Mouse (Mus musculus) megakaryocyte progenitor cell, adult 5-6 weeks (primary cell): ENCODE data around the gene Klhl9. TPM values are rescaled to one million over a fixed set of nuclear protein-coding genes. Genes with fewer than 3 reads are reported as not detected.

Experiments used
- ATAC-seq: replicated peaks from 2 replicates; pipeline ENCODE4 v1.8.0; 2016; ENCODE audit warnings: mild to moderate bottlenecking, moderate TSS enrichment, inconsistent platforms; ENCODE audit not compliant: poor library complexity
- total RNA-seq, 2 experiments: library from RNA; stranded (forward) in 1 of 2; stranded (reverse) in 1 of 2; fragments of 157-497, 149-512 nt in 1 of 2; fragments of 200-1000 nt in 1 of 2; gene quantifications; 2 replicates each; pipeline versions ENCODE4 v1.2.3 to v1.2.4; 2015 to 2017

The Klhl9 gene
- total RNA-seq, 2 experiments from 2014 or later, result 49.8 to 70.2 TPM

DNA sequence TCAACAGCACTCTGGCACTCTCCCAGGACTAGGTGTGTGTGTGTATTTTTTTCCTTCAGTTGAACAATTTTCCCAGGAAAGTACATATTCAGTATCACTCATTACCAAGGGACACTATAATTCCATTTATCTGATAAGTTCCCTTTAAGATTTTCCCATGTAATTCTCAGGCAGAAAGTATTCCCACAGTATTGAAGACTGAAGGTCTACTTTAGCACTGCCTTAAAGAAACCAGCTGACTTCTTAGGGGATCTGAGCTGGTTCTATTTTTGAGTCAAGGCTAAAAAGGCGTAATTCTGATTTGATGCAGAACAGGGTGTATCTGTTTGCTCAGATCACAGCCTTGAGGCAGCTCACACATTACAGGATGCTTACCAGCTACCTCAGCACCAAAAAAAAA, 3.5 kb downstream of the Klhl9 start:
- no peak for ATAC-seq

DNA sequence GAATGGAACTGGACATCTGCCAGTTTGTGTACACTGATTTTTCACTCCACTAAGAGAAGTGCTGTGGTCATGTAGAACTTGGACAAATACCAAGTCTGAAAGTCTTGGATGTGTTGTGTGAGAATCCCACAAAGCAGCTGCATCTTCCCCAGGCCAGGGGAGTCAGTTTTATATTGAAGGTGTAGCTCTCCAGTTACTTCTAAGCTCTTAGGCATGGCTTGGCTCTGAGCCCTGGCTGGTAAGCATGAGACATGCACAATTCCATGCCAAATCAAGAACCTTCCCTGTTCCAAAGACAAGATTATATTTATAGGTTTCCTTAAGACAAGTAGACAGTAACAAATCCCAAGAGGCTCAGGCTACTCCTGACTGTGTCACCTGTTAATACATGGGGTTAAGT, 7.2 kb downstream of the Klhl9 start:
- no peak for ATAC-seq

DNA sequence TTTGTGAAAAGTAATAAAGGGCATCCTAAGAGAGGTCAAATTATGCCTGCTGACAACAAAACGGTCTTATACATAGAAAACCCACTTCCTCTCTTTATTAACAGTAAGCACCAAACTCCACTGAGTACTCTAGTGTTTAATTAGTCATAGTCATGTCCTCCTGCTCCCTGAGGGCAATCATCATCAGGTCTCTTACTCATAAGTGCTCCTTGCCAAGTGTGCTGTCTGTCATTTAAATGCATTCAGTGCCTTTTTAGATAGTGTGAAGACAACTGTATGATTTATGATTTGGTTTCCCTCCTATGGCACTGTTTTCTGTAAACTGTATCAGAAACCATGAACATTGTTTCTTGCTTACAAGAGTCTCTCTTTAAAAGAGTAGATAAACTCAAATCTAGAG, 8.0 kb downstream of the Klhl9 start:
- ATAC-seq, result no peak

DNA sequence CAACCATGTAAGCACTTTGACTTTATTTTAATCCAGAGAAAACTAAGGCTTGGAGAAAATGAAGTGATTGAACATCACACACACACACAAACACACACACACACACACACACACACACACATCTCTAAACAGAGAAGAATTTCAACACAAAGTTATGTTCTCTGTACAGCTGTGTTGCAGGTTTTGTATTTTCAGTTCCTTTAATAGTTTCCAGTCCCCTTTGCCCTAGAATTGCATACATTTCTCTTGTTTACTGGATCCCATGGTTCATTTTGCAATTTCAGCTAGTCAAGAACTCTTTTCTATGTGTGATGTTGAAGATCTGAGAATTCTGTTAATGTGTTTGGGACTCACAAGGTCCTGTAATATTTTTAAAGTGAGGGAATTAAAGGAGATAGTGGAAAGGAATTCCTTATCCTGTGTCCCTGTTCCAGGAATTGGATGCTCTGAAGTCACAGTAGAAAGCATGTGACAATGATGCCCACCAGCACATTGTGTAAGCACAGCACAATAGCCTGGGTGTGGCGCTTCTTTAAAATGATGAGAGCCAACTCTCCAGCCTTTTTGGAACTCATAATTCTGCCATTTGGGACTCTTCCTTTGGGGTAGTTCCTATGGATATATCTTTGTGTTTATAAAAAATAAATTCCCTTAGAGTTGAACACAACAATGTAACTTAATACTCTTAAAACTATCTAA, 15.0 kb downstream of the Klhl9 start:
- peak; percentile 77 for ATAC-seq

DNA sequence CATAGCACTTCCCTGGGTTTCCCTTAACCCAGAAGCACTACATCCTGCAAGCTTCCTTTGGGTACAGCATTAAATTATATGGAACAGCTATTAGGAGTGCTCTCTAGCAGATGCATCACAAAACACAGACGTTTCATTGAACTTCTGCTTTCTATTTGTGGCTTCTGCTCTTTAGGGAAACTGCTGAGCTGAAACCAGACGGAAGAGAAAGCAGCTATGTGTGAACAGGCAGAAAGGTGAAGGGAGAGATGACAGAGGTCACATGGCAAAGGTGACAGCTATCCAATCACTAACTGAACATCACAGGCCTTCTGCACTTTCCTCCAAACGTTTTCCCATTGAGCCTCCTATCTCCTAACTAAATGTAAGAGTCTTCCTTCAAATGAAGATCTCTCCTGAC, 16.3 kb downstream of the Klhl9 start:
- peak; percentile 82 for ATAC-seq

DNA sequence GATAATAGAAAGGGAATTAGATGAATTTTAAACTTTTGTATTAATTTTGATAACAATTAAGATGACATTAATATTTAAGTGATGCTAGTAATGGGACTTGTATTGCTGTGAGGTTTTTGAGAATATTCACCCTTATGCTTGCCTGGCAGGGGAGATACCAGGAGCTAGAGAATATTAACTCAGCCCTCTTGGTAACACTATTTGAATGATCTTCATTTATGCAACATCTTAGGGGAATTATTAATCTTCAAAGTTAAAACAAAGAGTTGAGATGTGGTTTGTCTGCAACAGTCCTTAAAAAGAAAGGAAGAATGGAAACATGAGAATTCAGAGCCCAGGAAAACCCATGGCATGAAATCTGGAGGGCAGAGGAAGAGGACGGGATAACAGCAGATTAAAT, 23.0 kb downstream of the Klhl9 start:
- no peak for ATAC-seq

DNA sequence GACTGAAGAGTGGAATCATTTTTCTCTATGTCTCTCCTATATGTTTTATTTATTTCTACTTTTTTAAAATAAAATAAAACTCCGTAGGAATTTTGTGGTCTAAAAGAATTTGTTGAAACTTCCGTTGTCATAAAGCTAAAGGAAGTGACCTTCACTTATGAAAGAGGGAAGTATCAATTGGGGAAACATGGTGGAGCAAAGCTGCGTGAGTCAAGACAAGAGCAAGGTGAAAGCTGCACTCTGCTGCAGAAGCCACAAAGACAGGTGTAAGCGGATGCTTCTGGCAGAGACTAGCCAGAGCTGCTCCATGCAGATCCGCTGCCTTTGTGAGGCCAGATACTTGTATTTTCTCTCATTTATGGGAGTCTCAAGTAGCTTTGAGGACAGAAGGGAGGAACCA, 23.5 kb downstream of the Klhl9 start:
- peak; percentile 67 for ATAC-seq

DNA sequence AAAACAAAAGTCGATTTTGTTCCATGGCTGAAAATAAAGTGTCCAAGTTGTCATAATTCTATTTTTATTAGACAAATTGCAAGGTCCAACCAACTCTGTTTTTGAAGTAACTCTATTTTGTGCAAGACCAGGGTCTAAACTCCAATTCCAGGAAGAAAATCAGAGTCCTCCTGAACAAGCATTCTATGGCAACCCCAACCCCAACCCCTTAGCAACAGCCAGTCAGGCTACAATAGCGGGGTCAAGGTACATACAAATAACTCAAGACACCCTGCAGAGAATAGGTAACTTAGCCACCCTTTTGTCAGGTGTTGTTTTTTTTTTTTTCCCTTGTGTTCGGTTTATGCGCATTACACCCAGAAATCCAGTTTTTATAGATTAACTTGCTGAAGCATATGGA, 24.5 kb downstream of the Klhl9 start:
- ATAC-seq, result no peak

DNA sequence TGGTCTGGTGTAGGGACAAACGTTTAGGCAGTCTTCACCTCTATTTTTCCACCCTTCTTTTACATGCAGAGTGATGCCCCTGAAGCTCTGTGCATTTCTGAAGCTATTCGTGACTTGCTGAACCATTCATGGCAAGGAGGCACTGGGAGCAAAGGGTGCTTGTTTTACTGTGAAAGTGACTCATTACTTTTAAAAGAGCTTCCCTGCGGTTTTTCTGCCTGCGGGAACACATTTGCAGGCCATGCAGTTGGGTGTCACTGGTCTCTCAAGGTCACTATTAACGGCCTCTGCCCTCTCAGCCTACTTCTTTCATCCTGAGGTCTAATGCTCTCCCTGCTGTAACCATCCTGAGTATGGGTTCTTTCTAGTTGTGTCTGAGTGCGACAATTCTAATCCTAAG, 25.2 kb downstream of the Klhl9 start:
- no peak for ATAC-seq

DNA sequence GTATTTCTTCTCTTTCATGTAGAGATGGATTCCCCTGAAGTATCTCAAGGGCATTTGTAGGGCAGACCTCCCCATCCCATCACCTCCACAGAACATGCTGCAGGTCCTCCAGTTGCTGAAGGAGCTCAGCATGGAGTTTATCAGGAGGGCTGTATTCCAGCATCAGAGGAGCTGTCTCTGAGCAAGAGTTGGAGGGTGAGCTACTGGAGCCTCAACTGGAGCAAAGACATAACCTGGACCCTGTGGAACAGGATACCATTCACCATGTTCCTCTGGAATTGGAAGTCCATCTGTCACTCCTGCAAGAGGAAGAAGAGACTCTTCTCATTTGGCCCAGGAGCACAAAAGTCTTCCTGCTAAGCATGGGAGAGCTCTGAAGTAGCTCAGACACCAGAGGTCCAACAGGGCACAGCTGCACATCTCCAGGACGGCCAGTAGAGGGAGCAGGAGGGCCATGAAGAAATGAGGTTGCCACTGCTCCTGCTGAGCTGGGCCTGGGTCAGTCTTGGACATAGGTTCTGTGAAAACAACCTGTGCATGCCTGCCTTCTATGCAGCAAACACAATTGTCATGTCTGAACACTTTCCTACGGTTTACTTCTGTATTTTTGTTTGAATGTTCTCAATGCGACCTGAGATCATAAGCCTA, 25.9 kb downstream of the Klhl9 start:
- peak; percentile 96 for ATAC-seq

DNA sequence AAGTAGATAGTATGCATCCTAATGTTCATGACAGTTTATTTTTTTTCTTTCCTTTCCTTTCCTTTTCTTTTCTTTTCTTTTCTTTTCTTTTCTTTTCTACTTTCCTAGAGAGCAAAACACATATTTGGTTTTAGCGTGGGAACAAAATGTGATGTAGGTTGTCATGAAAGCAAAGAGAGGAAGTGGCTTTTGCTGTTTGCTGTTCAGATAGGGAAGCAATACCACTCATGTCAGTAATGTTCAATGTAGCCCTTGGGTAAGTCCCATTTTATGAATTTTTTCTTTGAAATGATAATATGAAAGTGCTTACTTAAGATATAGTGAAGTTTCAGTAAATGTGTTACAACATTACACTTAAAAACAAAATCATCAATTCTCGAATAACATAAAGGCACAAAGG, 28.9 kb downstream of the Klhl9 start:
- ATAC-seq, result peak; percentile 52

DNA sequence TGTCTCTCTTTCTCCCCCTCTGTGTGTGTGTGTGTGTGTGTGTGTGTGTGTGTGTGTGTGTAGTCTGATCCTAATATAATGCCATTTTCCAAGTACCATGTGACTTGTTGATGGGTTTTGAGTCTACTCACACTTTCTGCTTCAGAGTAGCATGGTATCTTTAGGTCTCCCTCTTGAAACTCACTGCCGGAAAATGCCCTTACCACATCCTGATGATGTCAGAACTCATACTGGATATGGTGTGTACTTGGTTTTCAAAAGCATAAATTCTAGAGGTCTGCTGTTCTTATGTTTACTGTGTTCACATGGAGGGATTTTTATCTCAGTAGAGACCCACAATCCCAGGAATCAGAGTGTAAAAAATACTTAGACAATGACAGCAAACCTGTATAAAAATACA, 29.7 kb downstream of the Klhl9 start:
- no peak for ATAC-seq

DNA sequence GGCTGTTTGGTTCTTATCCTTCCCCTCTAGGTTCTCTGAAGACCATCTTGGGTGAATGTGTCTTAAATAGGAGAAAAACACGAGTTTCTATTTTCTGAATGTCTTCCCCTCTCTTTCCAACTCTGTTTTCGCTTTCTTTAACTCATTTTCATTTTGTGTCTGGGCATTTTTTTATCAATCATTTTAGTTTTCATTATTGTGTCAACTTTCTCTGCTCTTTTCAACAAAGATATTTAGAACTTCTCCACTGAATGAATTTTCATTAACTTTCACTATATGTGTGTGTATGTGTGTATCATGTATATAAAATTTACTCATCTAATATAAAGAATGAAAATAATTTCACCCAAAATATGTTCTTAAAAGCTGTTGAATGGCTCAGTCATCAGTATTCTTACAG, 31.0 kb downstream of the Klhl9 start, which contains the start of gene Ifnab:
TSS of gene Ifnab (minus strand) at position 101 of the 400 bp plus-strand sequence.
- ATAC-seq, result no peak

DNA sequence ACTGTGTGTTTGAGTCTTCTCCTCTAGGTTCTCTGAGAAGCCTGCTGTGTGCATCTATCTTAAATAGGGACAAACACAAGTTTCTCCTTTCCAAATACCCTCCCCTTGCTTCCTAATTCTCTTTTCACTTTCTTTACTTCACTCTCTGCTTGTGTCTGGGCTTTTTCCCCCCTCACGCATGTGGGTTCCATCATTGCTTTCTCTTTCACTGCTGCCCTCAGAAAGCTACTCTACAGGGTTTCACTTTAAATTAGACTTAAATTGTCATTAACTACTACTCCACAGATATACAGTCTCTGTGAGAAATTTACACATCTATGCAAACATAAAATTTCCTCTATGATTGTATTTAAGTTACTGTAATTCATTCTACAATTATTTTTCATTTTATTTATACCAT, 38.5 kb downstream of the Klhl9 start, which contains the start of gene Ifna2:
TSS of gene Ifna2 (minus strand) at position 101 of the 400 bp plus-strand sequence.
- no peak for ATAC-seq

DNA sequence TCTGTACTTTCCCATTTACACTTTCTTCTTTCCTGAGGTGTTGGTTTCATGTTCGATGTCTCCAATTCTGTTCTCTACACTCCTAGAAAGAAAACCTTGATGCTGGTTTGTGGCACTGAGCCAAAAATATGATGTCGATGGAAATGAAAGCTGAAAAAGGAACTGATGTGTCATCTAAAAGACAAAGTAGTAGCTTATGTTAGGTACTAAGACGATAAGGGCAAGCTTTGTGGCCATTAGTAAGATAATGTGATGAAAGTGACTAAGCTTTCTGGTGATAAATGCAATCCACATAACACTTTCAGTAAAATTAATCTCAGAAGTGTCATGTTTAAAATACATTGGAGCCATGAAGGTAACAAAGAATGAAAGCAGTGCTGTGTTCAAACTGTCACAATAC, 40.9 kb downstream of the Klhl9 start:
- ATAC-seq, result 0 out of 2 replicates have a peak, but pooled peaks have one; percentile 17

DNA sequence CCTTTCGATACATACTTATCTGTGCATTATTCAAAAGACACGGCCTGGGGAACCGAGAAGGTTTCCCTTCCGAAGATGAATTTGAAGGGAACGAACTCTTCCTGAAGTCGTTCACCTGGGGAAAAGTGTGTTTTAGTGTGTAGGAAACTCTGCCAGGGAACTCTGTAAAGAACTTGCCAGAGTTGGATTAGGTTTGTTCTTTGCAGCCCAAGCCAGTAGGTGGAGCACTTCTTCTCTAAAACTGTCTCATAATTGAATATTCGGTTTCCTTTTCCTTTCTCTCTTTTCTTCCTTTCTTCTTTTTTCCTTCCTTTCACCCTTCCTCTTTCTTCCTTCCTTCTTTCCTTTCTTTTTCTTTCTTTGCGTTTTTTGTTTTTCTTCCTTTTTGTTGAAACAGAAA, 41.9 kb downstream of the Klhl9 start:
- ATAC-seq, result peak; percentile 74

DNA sequence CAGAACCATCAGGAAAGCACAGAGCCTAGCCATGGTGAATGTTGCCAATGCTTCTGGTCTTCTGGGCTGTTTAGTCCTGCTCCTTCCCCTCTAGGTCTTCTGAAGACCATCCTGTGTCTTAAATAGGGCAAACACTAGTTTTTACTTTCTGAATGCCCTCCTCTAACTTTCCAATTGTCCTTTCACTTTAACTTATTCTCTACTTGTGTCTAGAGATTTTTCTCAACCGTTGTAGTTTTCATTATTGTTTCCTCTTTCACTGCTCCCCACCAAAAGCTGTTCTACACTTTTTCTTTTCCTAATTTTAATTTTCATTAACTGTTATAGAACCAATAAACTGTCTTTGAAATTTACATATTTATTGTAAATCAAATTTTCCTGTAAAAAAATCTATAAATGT, 45.4 kb downstream of the Klhl9 start, which contains the start of gene Ifna16:
TSS of gene Ifna16 (minus strand) at position 101 of the 400 bp plus-strand sequence.
- no peak for ATAC-seq

Other genes with a start within 250 kb of the Klhl9 start
Only the 30 nearest of the 32 such genes appear.
- not detected in 2 replicates for gene Ifna14, start 150.7 kb downstream of the Klhl9 start, total RNA-seq (2015)
- gene Ifna14, start 150.7 kb downstream of the Klhl9 start, total RNA-seq (2017), result not detected in 2 replicates
- not detected in 2 replicates for gene Ifna9, start 130.1 kb downstream of the Klhl9 start, total RNA-seq (2015)
- gene Ifna9, start 130.1 kb downstream of the Klhl9 start, total RNA-seq (2017), result not detected in 2 replicates
- not detected in 2 replicates for gene Ifna12, start 119.1 kb downstream of the Klhl9 start, total RNA-seq (2015)
- not detected in 2 replicates for gene Ifna12, start 119.1 kb downstream of the Klhl9 start, total RNA-seq (2017)
- gene C87499, start 88.1 kb downstream of the Klhl9 start, total RNA-seq (2015), result not detected in 2 replicates
- not detected in 2 replicates for gene C87499, start 88.1 kb downstream of the Klhl9 start, total RNA-seq (2017)
- gene Ifna13, start 78.0 kb downstream of the Klhl9 start, total RNA-seq (2015), result not detected in 2 replicates
- gene Ifna13, start 78.0 kb downstream of the Klhl9 start, total RNA-seq (2017), result 0.20 and 0.29 TPM in 2 replicates
- gene Ifna16, start 45.5 kb downstream of the Klhl9 start, total RNA-seq (2015), result not detected in 2 replicates
- not detected in 2 replicates for gene Ifna16, start 45.5 kb downstream of the Klhl9 start, total RNA-seq (2017)
- not detected in 2 replicates for gene Ifna2, start 38.6 kb downstream of the Klhl9 start, total RNA-seq (2015)
- gene Ifna2, start 38.6 kb downstream of the Klhl9 start, total RNA-seq (2017), result not detected in 2 replicates
- not detected in 2 replicates for gene Ifnab, start 31.1 kb downstream of the Klhl9 start, total RNA-seq (2015)
- gene Ifnab, start 31.1 kb downstream of the Klhl9 start, total RNA-seq (2017), result not detected in 2 replicates
- gene Gm26566, start 660 bp downstream of the Klhl9 start, total RNA-seq (2015), result 0.56 TPM in 1 of 2 replicates, not detected in the other
- 1.2 and 1.5 TPM in 2 replicates for gene Gm26566, start 660 bp downstream of the Klhl9 start, total RNA-seq (2017)
- gene Gm13271, start 32.4 kb upstream of the Klhl9 start, total RNA-seq (2015), result not detected in 2 replicates
- gene Gm13271, start 32.4 kb upstream of the Klhl9 start, total RNA-seq (2017), result not detected in 2 replicates
- gene Gm13283, start 37.7 kb upstream of the Klhl9 start, total RNA-seq (2015), result not detected in 2 replicates
- gene Gm13283, start 37.7 kb upstream of the Klhl9 start, total RNA-seq (2017), result 0.67 and 0.68 TPM in 2 replicates
- gene Gm13290, start 51.4 kb upstream of the Klhl9 start, total RNA-seq (2015), result not detected in 2 replicates
- not detected in 2 replicates for gene Gm13290, start 51.4 kb upstream of the Klhl9 start, total RNA-seq (2017)
- not detected in 2 replicates for gene Gm13289, start 54.5 kb upstream of the Klhl9 start, total RNA-seq (2015)
- not detected in 2 replicates for gene Gm13289, start 54.5 kb upstream of the Klhl9 start, total RNA-seq (2017)
- gene Gm13272, start 57.4 kb upstream of the Klhl9 start, total RNA-seq (2015), result 0.49 TPM in 1 of 2 replicates, not detected in the other
- gene Gm13272, start 57.4 kb upstream of the Klhl9 start, total RNA-seq (2017), result not detected in 2 replicates
- 0.25 TPM in 1 of 2 replicates, not detected in the other for gene Ifnz, start 59.7 kb upstream of the Klhl9 start, total RNA-seq (2015)
- not detected in 2 replicates for gene Ifnz, start 59.7 kb upstream of the Klhl9 start, total RNA-seq (2017)
- gene Gm13276, start 63.2 kb upstream of the Klhl9 start, total RNA-seq (2015), result not detected in 2 replicates
- gene Gm13276, start 63.2 kb upstream of the Klhl9 start, total RNA-seq (2017), result not detected in 2 replicates
- gene Gm13277, start 66.2 kb upstream of the Klhl9 start, total RNA-seq (2015), result not detected in 2 replicates
- gene Gm13277, start 66.2 kb upstream of the Klhl9 start, total RNA-seq (2017), result not detected in 2 replicates
- not detected in 2 replicates for gene Gm13278, start 69.1 kb upstream of the Klhl9 start, total RNA-seq (2015)
- gene Gm13278, start 69.1 kb upstream of the Klhl9 start, total RNA-seq (2017), result not detected in 2 replicates
- not detected in 2 replicates for gene Gm13275, start 72.0 kb upstream of the Klhl9 start, total RNA-seq (2015)
- not detected in 2 replicates for gene Gm13275, start 72.0 kb upstream of the Klhl9 start, total RNA-seq (2017)
- gene Gm13279, start 74.9 kb upstream of the Klhl9 start, total RNA-seq (2015), result not detected in 2 replicates
- not detected in 2 replicates for gene Gm13279, start 74.9 kb upstream of the Klhl9 start, total RNA-seq (2017)
- not detected in 2 replicates for gene Gm13285, start 77.2 kb upstream of the Klhl9 start, total RNA-seq (2015)
- not detected in 2 replicates for gene Gm13285, start 77.2 kb upstream of the Klhl9 start, total RNA-seq (2017)
- gene Gm13287, start 80.8 kb upstream of the Klhl9 start, total RNA-seq (2015), result not detected in 2 replicates
- not detected in 2 replicates for gene Gm13287, start 80.8 kb upstream of the Klhl9 start, total RNA-seq (2017)
- gene Gm13288, start 83.1 kb upstream of the Klhl9 start, total RNA-seq (2015), result 0.07 TPM in 1 of 2 replicates, not detected in the other
- gene Gm13288, start 83.1 kb upstream of the Klhl9 start, total RNA-seq (2017), result 0.07 and 0.12 TPM in 2 replicates
- not detected in 2 replicates for gene Ifna7, start 93.8 kb upstream of the Klhl9 start, total RNA-seq (2015)
- gene Ifna7, start 93.8 kb upstream of the Klhl9 start, total RNA-seq (2017), result not detected in 2 replicates
- gene Ifna11, start 97.5 kb upstream of the Klhl9 start, total RNA-seq (2015), result not detected in 2 replicates
- gene Ifna11, start 97.5 kb upstream of the Klhl9 start, total RNA-seq (2017), result not detected in 2 replicates
- not detected in 2 replicates for gene Ifna6, start 105.0 kb upstream of the Klhl9 start, total RNA-seq (2015)
- gene Ifna6, start 105.0 kb upstream of the Klhl9 start, total RNA-seq (2017), result not detected in 2 replicates
- not detected in 2 replicates for gene Ifna5, start 113.1 kb upstream of the Klhl9 start, total RNA-seq (2015)
- gene Ifna5, start 113.1 kb upstream of the Klhl9 start, total RNA-seq (2017), result not detected in 2 replicates
- gene Ifna4, start 119.4 kb upstream of the Klhl9 start, total RNA-seq (2015), result not detected in 2 replicates
- gene Ifna4, start 119.4 kb upstream of the Klhl9 start, total RNA-seq (2017), result not detected in 2 replicates
- gene Ifna1, start 127.6 kb upstream of the Klhl9 start, total RNA-seq (2015), result not detected in 2 replicates
- gene Ifna1, start 127.6 kb upstream of the Klhl9 start, total RNA-seq (2017), result not detected in 2 replicates
- not detected in 2 replicates for gene Ifne, start 157.7 kb upstream of the Klhl9 start, total RNA-seq (2015)
- gene Ifne, start 157.7 kb upstream of the Klhl9 start, total RNA-seq (2017), result not detected in 2 replicates